Mouse (Mus musculus): Measurements from ENCODE around the gene Myh14. TPM values are rescaled to one million over a fixed set of nuclear protein-coding genes. Genes with fewer than 3 reads are reported as not detected.

Myh14 gene
- polyA plus RNA-seq, 1 experiment: 14.7 TPM

DNA sequence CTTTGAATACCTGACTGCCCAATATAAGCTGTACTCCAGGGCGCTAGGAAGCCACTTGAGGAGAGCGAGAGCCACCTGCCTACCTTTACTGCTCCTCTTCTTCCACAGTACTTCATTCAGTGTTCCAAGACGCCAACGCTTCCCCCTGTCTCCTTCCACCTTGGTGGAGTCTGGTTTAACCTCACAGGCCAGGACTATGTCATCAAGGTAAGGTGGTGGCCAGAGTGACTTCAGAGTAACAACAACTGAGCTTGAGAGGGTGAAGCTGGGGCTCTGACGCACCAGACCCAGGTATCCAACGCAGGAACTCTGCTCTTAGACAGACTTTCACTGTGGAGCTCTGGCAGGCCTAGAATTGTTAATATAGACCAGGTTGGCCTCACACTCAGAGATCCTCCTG lies 85.0 kb downstream of the Myh14 start:
- no peaks in the 10 kb centered on the region for H3K4me1 ChIP-seq (ENCODE audit: control insufficient read depth, insufficient read depth, low read length)
- H3K36me3 ChIP-seq (ENCODE audit: control insufficient read depth, insufficient read depth, low read length, poor library complexity, severe bottlenecking): no peaks in the 10 kb centered on the region
- H3K27me3 ChIP-seq (ENCODE audit: control insufficient read depth, insufficient read depth, low read length, poor library complexity, severe bottlenecking): no peaks in the 10 kb centered on the region
- H3K27ac ChIP-seq (ENCODE audit: insufficient read depth, low read length): no peak overlapping the region
- no peak for TF ChIP-seq POLR2A (IDR thresholded peaks at IDR 0.05; ENCODE audit: insufficient read depth, low read length)
- no peak for TF ChIP-seq CTCF (IDR thresholded peaks at IDR 0.05; ENCODE audit: low read depth, low read length)
- no peak for TF ChIP-seq EP300 (IDR thresholded peaks at IDR 0.05; ENCODE audit: insufficient read depth, low read depth, low read length)
- H3K9ac ChIP-seq (ENCODE audit: low read depth, poor library complexity, severe bottlenecking): no peak overlapping the region
- H3K4me3 ChIP-seq (ENCODE audit: low read depth, low read length): no peak overlapping the region
- H3K9me3 ChIP-seq (replicated peaks; ENCODE audit: control insufficient read depth, insufficient read depth, low read length, poor library complexity, severe bottlenecking): no peaks in the 10 kb centered on the region

DNA sequence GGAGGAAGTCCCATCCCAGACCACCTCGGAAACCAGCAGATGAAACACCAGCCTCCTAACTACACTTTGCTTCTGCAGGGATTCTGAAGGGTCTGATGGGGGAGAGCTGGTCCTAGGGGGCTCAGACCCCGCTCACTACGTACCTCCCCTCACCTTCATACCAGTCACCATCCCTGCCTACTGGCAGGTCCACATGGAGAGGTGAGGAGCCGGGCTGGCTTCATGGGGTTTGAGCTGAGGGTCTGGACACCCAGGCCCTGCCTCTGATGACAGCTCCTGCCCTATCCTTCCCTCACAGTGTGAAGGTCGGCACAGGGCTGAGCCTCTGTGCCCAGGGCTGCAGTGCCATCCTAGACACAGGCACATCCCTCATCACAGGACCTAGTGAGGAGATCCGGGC lies 85.7 kb downstream of the Myh14 start:
- TF ChIP-seq EP300 (IDR thresholded peaks at IDR 0.05; ENCODE audit: insufficient read depth, low read depth, low read length) (no peak), POLR2A (IDR thresholded peaks at IDR 0.05; ENCODE audit: insufficient read depth, low read length) (no peak)
- no peaks in the 10 kb centered on the region for H3K27me3 ChIP-seq (ENCODE audit: control insufficient read depth, insufficient read depth, low read length, poor library complexity, severe bottlenecking)
- no peaks in the 10 kb centered on the region for H3K4me1 ChIP-seq (ENCODE audit: control insufficient read depth, insufficient read depth, low read length)
- H3K4me3 ChIP-seq (ENCODE audit: low read depth, low read length): no peak overlapping the region
- no peak overlapping the region for H3K9ac ChIP-seq (ENCODE audit: low read depth, poor library complexity, severe bottlenecking)
- no peak overlapping the region for H3K27ac ChIP-seq (ENCODE audit: insufficient read depth, low read length)
- no peaks in the 10 kb centered on the region for H3K9me3 ChIP-seq (replicated peaks; ENCODE audit: control insufficient read depth, insufficient read depth, low read length, poor library complexity, severe bottlenecking)
- H3K36me3 ChIP-seq (ENCODE audit: control insufficient read depth, insufficient read depth, low read length, poor library complexity, severe bottlenecking): no peaks in the 10 kb centered on the region

DNA sequence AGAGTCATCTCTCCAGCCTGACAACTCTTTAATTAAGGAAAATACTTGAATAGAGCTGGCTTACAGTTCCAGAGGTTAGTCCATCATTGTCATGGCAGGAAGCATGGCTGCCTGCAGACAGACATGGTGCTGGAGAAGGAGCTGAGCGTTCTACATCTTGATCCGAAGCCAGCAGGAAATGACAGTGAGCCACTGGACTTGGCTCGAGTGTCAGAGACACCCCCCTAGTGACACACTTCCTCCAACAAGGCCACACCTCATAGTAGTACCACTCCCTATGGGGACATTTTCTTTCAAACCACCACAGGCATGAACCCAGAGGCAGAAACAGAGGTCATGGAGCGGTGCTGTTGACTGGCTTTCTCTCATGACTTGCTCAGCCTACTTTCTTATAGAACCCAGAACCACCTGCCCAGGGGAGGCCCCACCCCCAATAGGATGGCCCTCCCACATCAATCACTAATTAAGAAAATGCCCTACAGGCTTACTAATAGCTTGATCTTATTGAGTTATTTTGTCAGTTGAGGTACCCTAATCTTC lies 86.3 kb downstream of the Myh14 start:
- no peaks in the 10 kb centered on the region for H3K9me3 ChIP-seq (replicated peaks; ENCODE audit: control insufficient read depth, insufficient read depth, low read length, poor library complexity, severe bottlenecking)
- no peak overlapping the region for H3K27ac ChIP-seq (ENCODE audit: insufficient read depth, low read length)
- no peak for TF ChIP-seq POLR2A (IDR thresholded peaks at IDR 0.05; ENCODE audit: insufficient read depth, low read length)
- TF ChIP-seq EP300 (IDR thresholded peaks at IDR 0.05; ENCODE audit: insufficient read depth, low read depth, low read length): no peak
- no peak for TF ChIP-seq CTCF (IDR thresholded peaks at IDR 0.05; ENCODE audit: low read depth, low read length)
- H3K9ac ChIP-seq (ENCODE audit: low read depth, poor library complexity, severe bottlenecking): no peak overlapping the region
- no peaks in the 10 kb centered on the region for H3K27me3 ChIP-seq (ENCODE audit: control insufficient read depth, insufficient read depth, low read length, poor library complexity, severe bottlenecking)
- no peaks in the 10 kb centered on the region for H3K4me1 ChIP-seq (ENCODE audit: control insufficient read depth, insufficient read depth, low read length)
- H3K4me3 ChIP-seq (ENCODE audit: low read depth, low read length): no peak overlapping the region
- H3K36me3 ChIP-seq (ENCODE audit: control insufficient read depth, insufficient read depth, low read length, poor library complexity, severe bottlenecking): no peaks in the 10 kb centered on the region

DNA sequence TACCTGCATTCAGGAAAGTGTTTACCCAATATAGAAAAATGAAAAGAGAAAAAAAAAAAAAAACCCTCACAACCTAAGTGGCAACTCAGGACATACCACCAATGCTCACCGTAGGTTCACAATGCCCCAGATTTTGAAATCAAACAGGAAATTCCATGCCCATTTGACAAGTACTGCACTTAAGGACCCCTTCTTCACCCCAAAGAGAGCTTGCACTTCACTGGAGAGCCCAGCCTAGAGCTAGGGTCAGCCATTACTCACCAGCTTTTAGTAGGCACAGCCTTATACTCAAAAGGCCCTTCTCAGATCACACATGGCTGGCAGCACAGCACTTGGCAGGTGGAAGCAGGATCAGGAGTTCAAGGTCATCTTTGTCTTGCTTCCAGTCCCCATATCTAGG lies 87.5 kb downstream of the Myh14 start:
- no peaks in the 10 kb centered on the region for H3K4me1 ChIP-seq (ENCODE audit: control insufficient read depth, insufficient read depth, low read length)
- no peak overlapping the region for H3K9ac ChIP-seq (ENCODE audit: low read depth, poor library complexity, severe bottlenecking)
- no peaks in the 10 kb centered on the region for H3K36me3 ChIP-seq (ENCODE audit: control insufficient read depth, insufficient read depth, low read length, poor library complexity, severe bottlenecking)
- TF ChIP-seq EP300 (IDR thresholded peaks at IDR 0.05; ENCODE audit: insufficient read depth, low read depth, low read length) (no peak), CTCF (IDR thresholded peaks at IDR 0.05; ENCODE audit: low read depth, low read length) (no peak), POLR2A (IDR thresholded peaks at IDR 0.05; ENCODE audit: insufficient read depth, low read length) (no peak)
- H3K27ac ChIP-seq (ENCODE audit: insufficient read depth, low read length): no peak overlapping the region
- H3K9me3 ChIP-seq (replicated peaks; ENCODE audit: control insufficient read depth, insufficient read depth, low read length, poor library complexity, severe bottlenecking): no peaks in the 10 kb centered on the region
- no peaks in the 10 kb centered on the region for H3K27me3 ChIP-seq (ENCODE audit: control insufficient read depth, insufficient read depth, low read length, poor library complexity, severe bottlenecking)
- no peak overlapping the region for H3K4me3 ChIP-seq (ENCODE audit: low read depth, low read length)

DNA sequence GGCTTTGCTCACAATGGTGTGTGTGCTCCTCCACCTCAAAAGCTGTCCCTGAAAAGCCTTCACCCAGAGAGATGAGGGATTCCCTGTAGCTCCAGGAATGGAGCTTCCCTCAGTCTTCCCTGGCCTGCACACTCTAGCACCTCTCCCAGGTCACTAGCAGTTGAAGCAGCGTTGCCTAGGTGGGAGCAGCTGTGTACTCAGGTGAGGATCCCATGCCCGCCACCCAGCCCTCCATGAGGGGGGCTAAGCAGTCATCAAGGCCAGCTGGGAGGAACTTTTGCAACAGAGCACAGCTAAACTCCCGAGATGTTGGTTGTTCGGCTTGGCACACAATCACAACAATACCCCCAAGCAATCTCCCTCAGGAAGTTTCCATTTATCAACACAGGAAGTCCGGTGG lies 87.9 kb downstream of the Myh14 start:
- TF ChIP-seq EP300 (IDR thresholded peaks at IDR 0.05; ENCODE audit: insufficient read depth, low read depth, low read length): no peak
- no peak for TF ChIP-seq POLR2A (IDR thresholded peaks at IDR 0.05; ENCODE audit: insufficient read depth, low read length)
- TF ChIP-seq CTCF (IDR thresholded peaks at IDR 0.05; ENCODE audit: low read depth, low read length): no peak

DNA sequence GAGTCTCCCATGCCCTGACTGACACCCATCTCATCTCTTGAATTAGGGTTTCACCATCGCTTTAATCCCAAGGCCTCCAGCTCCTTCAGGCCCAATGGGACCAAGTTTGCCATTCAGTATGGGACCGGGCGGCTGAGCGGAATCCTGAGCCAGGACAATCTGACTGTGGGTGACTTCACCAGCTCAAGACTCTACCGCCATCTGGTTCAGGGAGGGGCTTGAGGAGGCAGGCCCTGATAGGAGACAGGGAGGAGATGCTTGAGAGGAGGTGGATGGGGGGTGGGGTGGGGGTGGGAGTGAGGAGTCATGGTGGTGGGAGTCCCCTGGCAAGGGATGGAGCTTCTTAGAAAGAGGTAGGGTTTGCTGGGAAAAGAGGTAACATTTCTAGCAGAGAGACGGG lies 89.0 kb downstream of the Myh14 start:
- Histone ChIP-seq H3K27ac (ENCODE audit: insufficient read depth, low read length) (no peak overlapping the region), H3K27me3 (ENCODE audit: control insufficient read depth, insufficient read depth, low read length, poor library complexity, severe bottlenecking) (no peaks in the 10 kb centered on the region), H3K36me3 (ENCODE audit: control insufficient read depth, insufficient read depth, low read length, poor library complexity, severe bottlenecking) (no peaks in the 10 kb centered on the region), H3K9me3 (replicated peaks; ENCODE audit: control insufficient read depth, insufficient read depth, low read length, poor library complexity, severe bottlenecking) (no peaks in the 10 kb centered on the region), H3K4me3 (ENCODE audit: low read depth, low read length) (no peak overlapping the region), H3K4me1 (ENCODE audit: control insufficient read depth, insufficient read depth, low read length) (no peaks in the 10 kb centered on the region), H3K9ac (ENCODE audit: low read depth, poor library complexity, severe bottlenecking) (no peak overlapping the region)
- no peak for TF ChIP-seq EP300 (IDR thresholded peaks at IDR 0.05; ENCODE audit: insufficient read depth, low read depth, low read length)
- no peak for TF ChIP-seq POLR2A (IDR thresholded peaks at IDR 0.05; ENCODE audit: insufficient read depth, low read length)
- no peak for TF ChIP-seq CTCF (IDR thresholded peaks at IDR 0.05; ENCODE audit: low read depth, low read length)

More for the DNA sequence above, 87.9 kb downstream of the Myh14 start:
- H3K9me3 ChIP-seq (replicated peaks; ENCODE audit: control insufficient read depth, insufficient read depth, low read length, poor library complexity, severe bottlenecking): no peaks in the 10 kb centered on the region
- no peaks in the 10 kb centered on the region for H3K4me1 ChIP-seq (ENCODE audit: control insufficient read depth, insufficient read depth, low read length)
- no peak overlapping the region for H3K9ac ChIP-seq (ENCODE audit: low read depth, poor library complexity, severe bottlenecking)
- H3K27ac ChIP-seq (ENCODE audit: insufficient read depth, low read length): no peak overlapping the region
- no peak overlapping the region for H3K4me3 ChIP-seq (ENCODE audit: low read depth, low read length)
- H3K27me3 ChIP-seq (ENCODE audit: control insufficient read depth, insufficient read depth, low read length, poor library complexity, severe bottlenecking): no peaks in the 10 kb centered on the region
- H3K36me3 ChIP-seq (ENCODE audit: control insufficient read depth, insufficient read depth, low read length, poor library complexity, severe bottlenecking): no peaks in the 10 kb centered on the region

All from ES-Bruce4 (cell line).